Mouse (Mus musculus): ENCODE measurements around the gene Itfg1. TPM values are rescaled to one million over a fixed set of nuclear protein-coding genes. Genes with fewer than 3 reads are reported as not detected.
A peak's percentile ranks its signal among the peaks of the same experiment; 100 is the strongest.

Itfg1 gene
- polyA plus RNA-seq, 1 experiment from 2014 or later: 207 TPM

GRCm38 (mm10) chr8:85700751-85701351, 139.9 kb downstream of the Itfg1 start, which contains the start of gene Neto2:
Gene Neto2 (minus strand): TSS chr8:85700924.
- peak within 1 kb of the TSS; percentile 95 for H3K27ac ChIP-seq (ENCODE audit: low read depth, low read length)
- no peaks in the 10 kb centered on the region for H3K9me3 ChIP-seq (ENCODE audit: control insufficient read depth, low read length)
- H3K4me2 ChIP-seq (ENCODE audit: low read length): peak within 1 kb of the TSS; percentile 84
- no peaks in the 10 kb centered on the region for H3K27me3 ChIP-seq (replicated peaks; ENCODE audit: control insufficient read depth, insufficient read depth, low read length)
- 2% methylated on average over 51 of the region's 65 CpGs for WGBS
- ATAC-seq: peak; percentile 95
- H3K4me1 ChIP-seq (ENCODE audit: control insufficient read depth, insufficient read depth, low read depth, low read length): no peaks in the 10 kb centered on the region
- peak within 1 kb of the TSS; percentile 92 for H3K9ac ChIP-seq (ENCODE audit: low read depth, low read length)
- H3K4me3 ChIP-seq (ENCODE audit: low read length): peak within 1 kb of the TSS; percentile 89
- no peaks in the 10 kb centered on the region for H3K36me3 ChIP-seq (ENCODE audit: control insufficient read depth, insufficient read depth, low read length)

- WGBS: 2% methylated on average over 57 of the region's 84 CpGs
- H3K4me1 ChIP-seq (ENCODE audit: control insufficient read depth, insufficient read depth, low read depth, low read length): no peaks in the 10 kb centered on the region
- no peaks in the 10 kb centered on the region for H3K9me3 ChIP-seq (ENCODE audit: control insufficient read depth, low read length)
- H3K36me3 ChIP-seq (ENCODE audit: control insufficient read depth, insufficient read depth, low read length): no peaks in the 10 kb centered on the region
- no peaks in the 10 kb centered on the region for H3K27me3 ChIP-seq (replicated peaks; ENCODE audit: control insufficient read depth, insufficient read depth, low read length)
- peak overlapping the region; percentile 89 for H3K4me3 ChIP-seq (ENCODE audit: low read length)
- ATAC-seq: peak; percentile 97
- peak overlapping the region; percentile 84 for H3K4me2 ChIP-seq (ENCODE audit: low read length)
- peak overlapping the region; percentile 95 for H3K27ac ChIP-seq (ENCODE audit: low read depth, low read length)
- H3K9ac ChIP-seq (ENCODE audit: low read depth, low read length): peak overlapping the region; percentile 92
These were observed 140.5 kb downstream of the Itfg1 start for GRCm38 (mm10) chr8:85700101-85700750.

GRCm38 (mm10) chr8:85699051-85699450, 141.7 kb downstream of the Itfg1 start:
- Histone ChIP-seq H3K36me3 (ENCODE audit: control insufficient read depth, insufficient read depth, low read length) (no peaks in the 10 kb centered on the region), H3K4me3 (ENCODE audit: low read length) (peak overlapping the region; percentile 42), H3K27me3 (replicated peaks; ENCODE audit: control insufficient read depth, insufficient read depth, low read length) (no peaks in the 10 kb centered on the region), H3K27ac (ENCODE audit: low read depth, low read length) (no peak overlapping the region), H3K4me2 (ENCODE audit: low read length) (peak overlapping the region; percentile 62), H3K4me1 (ENCODE audit: control insufficient read depth, insufficient read depth, low read depth, low read length) (no peaks in the 10 kb centered on the region), H3K9me3 (ENCODE audit: control insufficient read depth, low read length) (no peaks in the 10 kb centered on the region), H3K9ac (ENCODE audit: low read depth, low read length) (peak overlapping the region; percentile 35)
- under 1% methylated on average over 6 of the region's 6 CpGs for WGBS
- peak; percentile 32 for ATAC-seq

Small RNA genes within 50 kb of the gene (microRNA-seq; reads per million reads assigned to microRNA genes)
- gene Mir8109: not detected

Other genes starting within 250 kb of the Itfg1 start
- gene Neto2, start 140.0 kb downstream of the Itfg1 start, polyA plus RNA-seq (2015; fragmentation: Nextera tagmentation; extraction: Ambion mirVana): 52.4 and 57.7 TPM in 2 replicates
- gene Phkb, start within 50 bp of the Itfg1 start, polyA plus RNA-seq (2015; fragmentation: Nextera tagmentation; extraction: Ambion mirVana): 36.1 and 42.3 TPM in 2 replicates

Measured in hindbrain, embryonic 16.5 days (tissue).